Mouse (Mus musculus): Measurements from ENCODE around the gene Tob1. TPM values are rescaled to one million over a fixed set of nuclear protein-coding genes. Genes with fewer than 3 reads are reported as not detected.
A peak's percentile ranks its signal among the peaks of the same experiment; 100 is the strongest.

The Tob1 gene
- polyA plus RNA-seq (2015; fragmentation: Nextera tagmentation; extraction: Ambion mirVana), result 32.5 and 37.6 TPM in 2 replicates

GRCm38 (mm10) chr11:94211124-94211603 lies at the start of gene Tob1:
Gene Tob1 (plus strand): TSS chr11:94211454.
- peak within 1 kb of the TSS; percentile 99 for H3K9ac ChIP-seq
- no peaks in the 10 kb centered on the region for H3K9me3 ChIP-seq
- H3K27me3 ChIP-seq, result no peaks in the 10 kb centered on the region
- peak within 1 kb of the TSS; percentile 99 for H3K27ac ChIP-seq (replicated peaks)
- H3K36me3 ChIP-seq, result peaks cover 14% of the 10 kb centered on the region
- H3K4me2 ChIP-seq, result peak within 1 kb of the TSS; percentile 98
- peaks cover 29% of the 10 kb centered on the region for H3K4me1 ChIP-seq (replicated peaks)
- ATAC-seq (ENCODE audit: low read depth), result peak; percentile 96
- peak within 1 kb of the TSS; percentile 85 for H3K4me3 ChIP-seq
- under 1% methylated on average over 36 of the region's 55 CpGs for WGBS

- no peak overlapping the region for H3K4me2 ChIP-seq
- no peaks in the 10 kb centered on the region for H3K27me3 ChIP-seq
- no peak for ATAC-seq (ENCODE audit: low read depth)
- no peaks in the 10 kb centered on the region for H3K9me3 ChIP-seq
- H3K36me3 ChIP-seq, result no peaks in the 10 kb centered on the region
- H3K27ac ChIP-seq (replicated peaks), result peak overlapping the region; percentile 99
- 0 out of 2 replicates have a peak overlapping the region, but pooled peaks have one; percentile 66 for H3K9ac ChIP-seq
- H3K4me3 ChIP-seq, result no peak overlapping the region
- WGBS, result 90% methylated on average over 11 of the region's 11 CpGs
- peaks cover 48% of the 10 kb centered on the region for H3K4me1 ChIP-seq (replicated peaks)
Measured at GRCm38 (mm10) chr11:94161867-94162581, 49.2 kb upstream of the Tob1 start.

DNA sequence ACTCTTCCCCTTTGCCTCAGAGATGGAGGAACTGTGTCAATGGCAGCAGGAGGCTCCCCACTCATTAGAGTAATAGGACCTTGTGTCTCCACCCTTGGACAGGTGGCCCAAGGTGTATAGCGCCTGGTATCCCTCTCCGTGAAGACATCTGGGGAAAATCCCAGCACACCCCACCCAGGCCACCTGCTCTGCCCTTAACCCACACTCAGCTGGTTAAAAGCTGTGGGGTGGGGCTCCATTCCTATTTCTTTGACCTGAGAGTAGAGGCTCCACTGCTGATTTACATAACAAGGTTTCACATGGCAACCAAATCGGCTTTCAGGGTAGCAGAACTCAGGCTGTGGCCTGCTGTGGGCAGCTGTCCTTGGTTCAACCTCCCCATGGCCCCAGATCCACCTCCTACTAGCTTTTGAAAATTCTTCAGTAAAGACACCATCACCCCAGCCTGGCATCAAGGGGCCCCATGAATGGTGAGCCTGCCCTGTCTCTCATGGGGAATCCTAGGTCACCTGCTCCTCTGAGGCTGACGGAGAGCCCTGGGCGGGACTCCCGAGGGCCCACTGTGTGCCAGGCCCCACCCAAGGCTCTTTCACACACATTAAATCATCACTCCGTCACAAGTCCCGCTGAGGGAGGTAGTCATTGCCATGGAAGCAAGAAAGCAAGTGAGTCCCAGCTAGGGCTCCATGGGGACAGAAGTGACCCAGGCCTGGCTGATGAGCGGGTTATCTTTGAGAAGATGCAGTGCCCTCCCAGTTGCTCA lies 48.1 kb upstream of the Tob1 start:
- H3K4me3 ChIP-seq, result no peak overlapping the region
- no peaks in the 10 kb centered on the region for H3K27me3 ChIP-seq
- H3K4me1 ChIP-seq (replicated peaks), result peaks cover 48% of the 10 kb centered on the region
- ATAC-seq (ENCODE audit: low read depth), result no peak
- H3K9ac ChIP-seq, result no peak overlapping the region
- 47% methylated on average over 9 of the region's 9 CpGs for WGBS
- no peaks in the 10 kb centered on the region for H3K36me3 ChIP-seq
- no peak overlapping the region for H3K27ac ChIP-seq (replicated peaks)
- no peak overlapping the region for H3K4me2 ChIP-seq
- H3K9me3 ChIP-seq, result no peaks in the 10 kb centered on the region

DNA sequence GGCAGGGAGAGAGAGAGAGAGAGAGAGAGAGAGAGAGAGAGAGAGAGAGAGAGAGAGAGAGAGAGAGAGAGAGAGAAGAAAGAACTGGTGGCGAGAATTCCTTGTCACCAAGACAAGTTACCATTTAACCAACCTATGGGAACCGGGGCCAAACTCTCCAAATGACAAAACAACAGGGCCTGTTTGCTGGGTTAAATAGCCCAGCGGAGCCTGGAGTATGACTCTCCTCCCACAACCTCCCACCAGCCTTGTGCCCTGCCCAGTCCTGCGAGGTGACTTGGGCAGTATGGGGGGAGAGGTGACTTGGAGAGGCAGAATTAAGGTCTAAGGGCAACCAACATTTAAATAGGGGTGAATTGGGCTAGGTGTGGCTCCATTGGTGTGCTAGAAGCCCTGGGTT lies 45.5 kb upstream of the Tob1 start:
- Histone ChIP-seq H3K27ac (replicated peaks) (no peak overlapping the region), H3K27me3 (no peaks in the 10 kb centered on the region), H3K9ac (no peak overlapping the region), H3K4me3 (no peak overlapping the region), H3K9me3 (no peaks in the 10 kb centered on the region), H3K4me2 (no peak overlapping the region), H3K36me3 (no peaks in the 10 kb centered on the region), H3K4me1 (replicated peaks) (peaks cover 25% of the 10 kb centered on the region)
- no peak for ATAC-seq (ENCODE audit: low read depth)
- WGBS, result 69% methylated on average over 4 of the region's 4 CpGs

- ATAC-seq (ENCODE audit: low read depth), result no peak
- Histone ChIP-seq H3K4me1 (replicated peaks) (peaks cover 7% of the 10 kb centered on the region), H3K9me3 (no peaks in the 10 kb centered on the region), H3K4me2 (no peak overlapping the region), H3K27me3 (no peaks in the 10 kb centered on the region), H3K4me3 (no peak overlapping the region), H3K27ac (replicated peaks) (no peak overlapping the region), H3K36me3 (no peaks in the 10 kb centered on the region), H3K9ac (no peak overlapping the region)
- 42% methylated on average over 5 of the region's 5 CpGs for WGBS
Measured at GRCm38 (mm10) chr11:94168238-94168637, 43.0 kb upstream of the Tob1 start.

DNA sequence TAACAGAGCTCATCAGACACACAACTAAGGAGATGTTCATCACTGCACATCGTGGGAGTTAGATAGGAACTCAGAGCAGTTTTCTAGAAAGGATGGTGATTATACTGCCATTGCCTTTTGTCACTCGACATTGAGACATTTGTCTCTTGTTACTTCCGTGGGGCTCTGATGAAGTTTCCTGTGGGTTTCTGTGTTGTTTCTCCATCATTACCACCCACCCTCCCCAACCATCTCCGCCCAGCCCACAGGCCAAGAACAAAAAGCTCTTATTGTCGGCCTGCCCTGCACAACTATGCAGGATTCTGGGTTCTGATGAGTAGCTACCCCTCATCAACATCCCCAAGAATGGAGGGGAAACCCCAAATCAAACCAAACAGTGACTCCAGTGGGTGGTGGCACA lies 41.7 kb upstream of the Tob1 start:
- WGBS, result 73% methylated on average over 5 of the region's 5 CpGs
- H3K36me3 ChIP-seq, result no peaks in the 10 kb centered on the region
- ATAC-seq (ENCODE audit: low read depth), result no peak

DNA sequence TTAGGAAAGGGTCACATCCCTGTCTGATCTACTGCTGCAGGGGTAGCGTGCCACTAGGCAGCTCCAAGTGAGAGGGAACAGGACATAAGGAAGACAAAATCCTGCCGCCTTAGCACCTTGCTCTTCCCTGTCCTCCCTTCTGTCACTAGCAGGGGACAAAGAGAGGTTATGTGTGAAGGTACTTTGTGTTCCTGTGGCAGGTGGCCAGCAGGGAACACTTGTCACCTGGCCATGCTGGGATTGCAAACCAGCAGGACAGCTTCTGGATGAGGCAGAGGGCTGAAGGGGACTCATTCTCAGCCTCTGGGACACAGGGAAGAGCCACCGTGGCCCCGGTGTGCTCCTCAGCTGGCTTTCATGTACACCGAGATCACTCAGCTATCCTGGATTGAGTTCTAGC lies 39.6 kb upstream of the Tob1 start:
- 92% methylated on average over 5 of the region's 5 CpGs for WGBS
- H3K36me3 ChIP-seq, result no peaks in the 10 kb centered on the region
- ATAC-seq (ENCODE audit: low read depth), result no peak
- H3K27ac ChIP-seq (replicated peaks), result no peak overlapping the region
- H3K27me3 ChIP-seq, result no peaks in the 10 kb centered on the region
- H3K9ac ChIP-seq, result no peak overlapping the region
- peaks cover 6% of the 10 kb centered on the region for H3K4me1 ChIP-seq (replicated peaks)
- H3K9me3 ChIP-seq, result no peaks in the 10 kb centered on the region
- no peak overlapping the region for H3K4me2 ChIP-seq
- H3K4me3 ChIP-seq, result no peak overlapping the region

More for the DNA sequence above, 41.7 kb upstream of the Tob1 start:
- Histone ChIP-seq H3K27ac (replicated peaks) (no peak overlapping the region), H3K9ac (no peak overlapping the region), H3K27me3 (no peaks in the 10 kb centered on the region), H3K4me2 (no peak overlapping the region), H3K4me1 (replicated peaks) (no peaks in the 10 kb centered on the region), H3K4me3 (no peak overlapping the region), H3K9me3 (no peaks in the 10 kb centered on the region)

DNA sequence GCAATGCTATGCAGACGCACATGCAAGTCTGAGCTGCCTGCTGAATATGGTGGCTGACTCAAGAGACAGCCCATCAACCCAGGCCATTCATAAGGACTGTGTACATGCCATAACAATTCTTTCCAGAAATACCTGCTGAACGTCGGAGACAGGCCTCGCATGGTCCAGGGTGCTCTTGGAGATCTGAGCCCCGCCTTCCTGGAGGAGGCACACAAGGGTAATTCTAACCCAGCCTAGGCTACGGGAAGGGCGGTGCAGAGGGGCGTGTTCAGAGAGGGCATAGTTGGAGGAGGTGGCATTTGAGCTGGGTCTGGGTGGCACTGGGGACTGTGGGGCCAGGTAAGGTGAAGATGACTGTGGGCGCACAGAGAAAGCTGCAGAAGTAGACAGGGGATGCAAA lies 39.1 kb upstream of the Tob1 start:
- H3K9me3 ChIP-seq, result no peaks in the 10 kb centered on the region
- peaks cover 6% of the 10 kb centered on the region for H3K4me1 ChIP-seq (replicated peaks)
- no peak overlapping the region for H3K4me2 ChIP-seq
- no peaks in the 10 kb centered on the region for H3K36me3 ChIP-seq
- WGBS, result 77% methylated on average over 9 of the region's 9 CpGs
- ATAC-seq (ENCODE audit: low read depth), result no peak; the same call in 1 of the 2 replicates
- H3K27me3 ChIP-seq, result no peaks in the 10 kb centered on the region
- H3K9ac ChIP-seq, result no peak overlapping the region
- H3K4me3 ChIP-seq, result no peak overlapping the region
- no peak overlapping the region for H3K27ac ChIP-seq (replicated peaks)

DNA sequence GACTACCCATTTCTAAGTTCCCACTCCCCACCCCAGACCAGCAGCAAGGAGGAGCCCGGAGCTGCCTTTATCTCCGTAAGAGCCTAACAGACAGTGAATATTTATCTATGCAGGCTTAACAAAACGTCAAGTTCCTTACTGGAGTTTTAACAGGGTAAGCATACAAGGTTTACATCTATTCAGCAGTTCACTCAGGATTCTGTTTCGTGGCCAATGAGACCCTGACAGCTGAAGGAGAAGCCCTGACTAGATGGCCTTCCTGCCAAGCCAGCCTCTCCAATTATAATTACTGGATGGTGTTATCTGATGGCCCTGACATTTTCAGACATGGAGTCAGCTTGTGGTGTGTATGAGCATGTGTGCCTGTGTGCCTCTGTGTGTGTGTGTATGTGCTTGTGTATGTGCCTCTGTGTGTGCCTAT lies 37.5 kb upstream of the Tob1 start:
- Histone ChIP-seq H3K4me2 (no peak overlapping the region), H3K4me1 (replicated peaks) (peaks cover 6% of the 10 kb centered on the region), H3K4me3 (no peak overlapping the region), H3K9me3 (no peaks in the 10 kb centered on the region), H3K27me3 (no peaks in the 10 kb centered on the region), H3K36me3 (no peaks in the 10 kb centered on the region), H3K27ac (replicated peaks) (no peak overlapping the region), H3K9ac (no peak overlapping the region)
- ATAC-seq (ENCODE audit: low read depth), result no peak
- whole genome bisulfite sequencing, result 72% methylated on average over 4 of the region's 4 CpGs

GRCm38 (mm10) chr11:94175288-94175687 lies 36.0 kb upstream of the Tob1 start:
- H3K27ac ChIP-seq (replicated peaks), result no peak overlapping the region
- no peaks in the 10 kb centered on the region for H3K27me3 ChIP-seq
- no peak overlapping the region for H3K4me2 ChIP-seq
- H3K4me3 ChIP-seq, result no peak overlapping the region
- no peaks in the 10 kb centered on the region for H3K9me3 ChIP-seq
- ATAC-seq (ENCODE audit: low read depth), result no peak
- 77% methylated on average over 7 of the region's 7 CpGs for WGBS
- H3K36me3 ChIP-seq, result no peaks in the 10 kb centered on the region
- H3K9ac ChIP-seq, result no peak overlapping the region
- peaks cover 6% of the 10 kb centered on the region for H3K4me1 ChIP-seq (replicated peaks)

DNA sequence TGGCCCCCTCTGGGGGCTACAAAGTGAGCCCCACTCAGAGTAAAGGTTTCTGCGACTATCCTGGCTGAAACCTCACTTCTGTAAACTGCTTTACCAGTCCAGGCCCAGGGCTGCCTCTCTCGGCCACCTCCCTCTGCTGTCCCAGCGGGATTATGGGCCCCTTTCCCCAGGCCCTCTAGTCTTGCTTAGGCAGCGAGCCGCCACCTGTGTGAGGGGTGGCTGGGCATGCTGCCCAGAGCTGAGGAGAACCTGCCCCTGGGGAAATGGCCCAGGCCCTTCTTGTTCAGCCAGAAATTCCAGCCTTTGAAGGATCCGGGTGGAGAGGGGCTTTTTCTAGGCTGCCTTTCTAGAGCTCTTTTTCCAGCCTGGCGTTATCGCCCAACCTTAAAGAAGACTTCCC lies 35.6 kb upstream of the Tob1 start:
- no peak overlapping the region for H3K4me2 ChIP-seq
- H3K9ac ChIP-seq, result no peak overlapping the region
- no peaks in the 10 kb centered on the region for H3K9me3 ChIP-seq
- no peaks in the 10 kb centered on the region for H3K36me3 ChIP-seq
- H3K4me1 ChIP-seq (replicated peaks), result peaks cover 6% of the 10 kb centered on the region
- H3K4me3 ChIP-seq, result no peak overlapping the region
- no peak overlapping the region for H3K27ac ChIP-seq (replicated peaks)
- WGBS, result 55% methylated on average over 8 of the region's 8 CpGs
- ATAC-seq (ENCODE audit: low read depth), result no peak
- no peaks in the 10 kb centered on the region for H3K27me3 ChIP-seq

DNA sequence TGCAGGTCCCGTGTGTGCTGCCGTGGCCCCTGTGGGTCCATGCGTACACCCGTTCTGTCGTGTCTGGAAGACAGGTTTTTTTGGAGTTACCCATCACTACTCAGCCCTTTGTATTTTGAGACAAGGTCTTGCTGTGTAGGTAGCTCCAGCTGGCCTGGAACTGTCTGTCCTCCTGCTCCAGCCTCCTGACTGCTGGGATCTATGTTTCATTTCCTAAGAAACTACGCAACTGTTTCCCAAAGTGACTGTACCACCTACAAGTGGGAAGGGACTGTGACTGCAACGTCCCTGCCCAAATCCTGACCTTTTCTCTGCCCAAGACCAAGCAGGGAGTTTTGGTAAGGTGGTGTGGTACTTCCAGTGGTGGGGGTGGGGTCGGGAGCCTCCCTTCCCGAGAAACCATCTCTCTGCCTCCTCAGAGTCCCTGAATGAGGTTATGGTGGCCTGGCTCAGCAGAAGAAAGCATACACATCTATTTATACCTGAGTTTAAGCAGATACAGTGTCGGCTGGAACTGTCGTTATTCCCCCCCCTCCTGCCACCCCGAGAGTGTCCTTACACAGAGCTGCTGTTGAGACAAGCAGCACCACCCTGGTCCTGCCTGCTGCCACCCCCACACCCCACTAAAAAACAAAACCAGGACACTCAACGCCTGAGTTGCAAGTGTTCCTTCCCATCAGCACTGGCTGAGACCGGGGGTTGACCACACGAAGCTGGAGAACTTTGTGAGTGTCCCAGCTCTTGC lies 33.2 kb upstream of the Tob1 start:
- 84% methylated on average over 15 of the region's 15 CpGs for WGBS

More for the DNA sequence above, 33.2 kb upstream of the Tob1 start:
- Histone ChIP-seq H3K4me3 (no peak overlapping the region), H3K27ac (replicated peaks) (no peak overlapping the region), H3K4me1 (replicated peaks) (peaks cover 6% of the 10 kb centered on the region), H3K27me3 (no peaks in the 10 kb centered on the region), H3K9me3 (no peaks in the 10 kb centered on the region), H3K4me2 (no peak overlapping the region), H3K36me3 (no peaks in the 10 kb centered on the region), H3K9ac (no peak overlapping the region)
- no peak for ATAC-seq (ENCODE audit: low read depth)
